Mouse (Mus musculus): ENCODE results near the gene Slu7.

The Slu7 gene

GRCm38 (mm10) chr11:43433254-43434023, at the start of gene Slu7:
Gene Slu7, plus strand, starts transcription at chr11:43433744.
- CTCF ChIA-PET = interaction anchor here (0.6 kb wide), 1 partner anchor 82 kb away, joined by 8 read pairs; no protein-coding TSS in a partner anchor

DNA sequence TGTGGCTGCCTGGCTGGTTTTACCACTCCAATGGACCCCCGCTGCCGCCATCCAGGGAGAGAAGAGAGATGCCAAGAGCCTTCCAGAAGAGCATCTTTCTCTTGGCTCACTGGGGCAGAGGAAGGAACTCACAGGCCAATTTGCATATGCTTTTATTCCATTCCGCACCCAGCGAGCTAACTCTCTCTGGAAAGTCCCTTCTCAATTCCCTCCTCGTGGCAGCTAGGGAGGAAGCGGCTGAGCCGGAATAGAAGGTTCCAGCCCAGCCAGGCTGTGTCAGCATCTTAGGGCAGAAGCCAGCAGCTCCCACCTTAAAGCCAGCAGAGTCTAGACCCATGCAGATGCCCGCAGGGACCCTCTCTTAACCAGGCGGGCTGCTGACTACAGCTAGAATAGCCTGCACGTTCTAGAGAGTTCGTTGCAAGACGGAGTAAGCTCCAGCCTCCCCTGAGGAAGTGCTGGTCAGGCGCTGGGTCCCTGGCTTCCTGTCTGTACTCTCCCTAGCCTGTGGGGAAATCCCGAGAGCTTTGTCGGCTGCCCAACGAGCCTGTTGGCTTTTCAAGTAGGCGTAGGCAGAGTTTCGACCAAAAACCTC, 48.4 kb upstream of the Slu7 start:
- CTCF ChIA-PET = interaction anchor here (1.1 kb wide), 1 partner anchor 27 kb away, joined by 5 read pairs; no protein-coding TSS in a partner anchor

DNA sequence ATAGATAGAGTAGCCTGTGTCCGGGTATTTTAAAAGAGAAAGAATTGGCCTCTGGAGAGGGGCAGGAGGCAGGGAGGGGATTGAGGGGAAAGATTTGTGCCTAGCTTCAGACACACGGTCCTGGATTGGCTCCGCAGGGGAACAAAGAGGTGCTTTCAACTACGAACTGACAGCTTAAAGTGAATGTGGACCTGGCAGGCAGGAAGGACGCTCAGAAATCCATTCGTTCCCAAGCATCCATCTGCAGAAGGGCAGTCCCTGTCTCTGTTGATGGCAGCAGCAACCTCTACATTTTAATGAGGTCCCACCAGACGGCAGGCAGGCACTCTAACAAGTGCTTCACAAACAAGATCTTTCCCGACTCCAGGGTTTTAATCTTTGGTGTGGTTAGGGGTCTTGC, 47.8 kb upstream of the Slu7 start:
- CTCF ChIA-PET = interaction anchor here (1.1 kb wide), 1 partner anchor 27 kb away, joined by 5 read pairs; no protein-coding TSS in a partner anchor

DNA sequence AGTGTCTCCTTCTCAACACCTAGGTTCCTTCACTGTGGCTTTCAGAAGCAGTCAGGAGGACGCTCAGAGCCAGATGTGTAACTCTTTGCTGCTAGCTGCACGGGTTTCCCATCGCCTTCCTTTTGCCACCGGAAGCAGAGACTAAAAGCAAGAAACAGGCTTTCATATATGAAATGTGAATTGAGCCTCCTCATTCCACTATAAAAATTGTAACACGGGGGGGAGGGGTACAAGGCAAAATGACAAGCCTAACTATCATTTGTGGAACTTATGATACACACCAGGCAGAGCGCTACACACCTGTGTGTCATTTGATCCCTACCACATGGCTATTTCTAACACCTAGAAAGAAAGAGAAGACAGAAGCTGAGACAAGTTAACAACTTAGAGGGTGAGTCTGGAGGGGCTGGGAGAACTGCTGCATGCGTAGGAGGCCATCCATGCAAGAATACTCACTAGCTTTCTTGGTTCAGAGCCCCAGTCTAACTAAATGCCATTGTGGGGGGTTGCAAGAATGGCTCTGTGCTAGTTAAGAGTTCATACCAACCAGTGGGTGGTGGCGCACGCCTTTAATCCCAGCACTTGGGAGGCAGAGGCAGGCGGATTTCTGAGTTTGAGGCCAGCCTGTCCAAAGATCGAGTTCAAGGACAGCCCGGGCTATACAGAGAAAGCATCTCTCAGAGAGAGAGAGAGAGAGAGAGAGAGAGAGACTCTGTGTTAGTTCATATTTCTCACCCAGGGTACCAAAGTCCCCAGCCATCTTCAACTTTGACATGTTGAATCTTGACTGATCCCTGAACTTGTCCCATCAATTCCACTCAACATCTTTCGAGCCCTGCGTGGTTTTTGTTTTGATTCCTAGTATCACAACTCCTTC, 46.3 kb upstream of the Slu7 start:
- CTCF ChIA-PET = interaction anchor here (0.6 to 0.7 kb wide), 3 partner anchors 9 to 77 kb away, joined by 3 to 5 read pairs (median 4); no protein-coding TSS in a partner anchor

DNA sequence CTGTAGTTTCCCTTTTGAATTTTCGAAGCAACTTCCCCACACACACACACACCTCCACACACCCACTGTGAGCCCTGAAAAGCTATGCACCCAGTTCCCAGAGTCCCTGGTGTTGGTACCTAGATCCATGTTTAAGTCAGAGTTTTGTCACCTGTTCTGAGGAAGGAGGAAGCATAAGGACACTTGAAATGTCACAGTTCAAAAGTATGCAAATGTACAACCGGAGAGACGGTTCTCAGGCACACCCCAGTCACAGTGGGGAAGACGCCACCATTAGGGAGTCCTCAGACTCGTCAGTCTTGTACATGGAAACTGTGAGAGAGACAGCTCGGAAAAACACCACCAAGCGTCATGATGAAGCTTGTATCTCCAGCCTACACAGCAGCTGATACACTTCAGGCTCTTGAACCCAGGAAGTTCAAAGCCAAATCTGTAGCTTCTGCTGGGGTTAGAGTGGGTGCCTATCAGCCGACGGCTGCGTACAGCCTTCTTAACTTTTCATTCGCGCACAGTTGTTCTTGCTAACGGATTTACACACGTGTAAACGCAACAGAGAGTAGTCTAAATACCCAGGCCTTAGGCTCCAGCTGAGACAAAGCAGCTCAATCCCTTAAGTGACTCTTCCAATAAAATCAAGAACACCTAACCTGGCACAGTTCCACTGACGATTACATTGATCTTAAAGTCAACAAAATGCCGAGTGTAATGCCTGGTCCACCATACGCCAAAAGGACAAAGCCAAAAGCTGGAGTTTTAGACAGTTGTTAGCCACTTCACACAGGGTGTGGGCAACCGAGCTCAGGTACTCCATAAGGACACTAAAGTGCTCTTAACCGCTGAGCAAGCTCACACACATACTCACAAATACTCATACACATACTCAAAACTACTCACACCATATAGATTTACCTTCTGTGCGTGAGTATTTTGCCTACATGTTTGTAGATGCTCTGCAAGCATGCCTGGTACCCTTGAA, 45.1 kb upstream of the Slu7 start:
- CTCF ChIA-PET = interaction anchor here (0.6 kb wide), 1 partner anchor 34 kb away, joined by 4 read pairs; no protein-coding TSS in a partner anchor

DNA sequence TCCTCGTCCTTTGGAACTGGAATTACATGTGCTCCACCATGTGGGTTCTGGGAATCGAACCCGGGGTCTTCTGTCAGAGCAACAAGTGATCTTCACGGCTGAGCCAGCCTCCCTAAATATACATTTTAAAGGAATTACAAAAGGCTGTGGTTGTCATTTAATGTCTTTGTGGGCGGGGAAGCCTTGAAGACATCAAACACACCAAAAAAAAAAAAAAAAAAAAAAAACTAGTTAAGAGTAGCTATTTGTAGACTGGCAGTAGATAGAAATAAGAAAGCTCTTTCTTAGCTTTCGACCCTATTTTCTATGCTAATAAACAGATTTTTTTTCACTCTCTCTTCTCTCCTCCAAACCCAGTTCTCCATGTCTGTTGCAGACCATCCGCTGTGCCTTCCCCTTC, 44.4 kb upstream of the Slu7 start:
- CTCF ChIA-PET = no interaction called here

DNA sequence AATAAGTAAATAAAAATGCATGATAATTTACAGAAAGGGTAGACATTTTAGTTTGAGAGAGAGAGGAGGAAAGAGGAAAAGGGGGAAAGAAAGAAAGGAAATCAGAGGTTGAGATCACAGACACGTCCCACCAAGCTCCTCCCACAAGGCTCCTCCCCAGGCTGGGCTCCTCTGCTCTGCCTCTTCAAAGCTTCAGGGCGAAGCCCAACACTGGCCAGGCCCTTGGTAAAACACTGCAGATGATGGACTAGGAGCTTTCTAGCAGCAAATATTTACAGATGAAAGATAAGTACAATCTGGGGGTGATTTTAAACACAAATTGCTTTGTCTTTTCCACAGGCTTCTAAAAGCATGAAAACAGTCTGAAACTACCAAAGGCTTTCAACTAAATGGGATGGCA, 40.8 kb upstream of the Slu7 start:
- CTCF ChIA-PET = no interaction called here

DNA sequence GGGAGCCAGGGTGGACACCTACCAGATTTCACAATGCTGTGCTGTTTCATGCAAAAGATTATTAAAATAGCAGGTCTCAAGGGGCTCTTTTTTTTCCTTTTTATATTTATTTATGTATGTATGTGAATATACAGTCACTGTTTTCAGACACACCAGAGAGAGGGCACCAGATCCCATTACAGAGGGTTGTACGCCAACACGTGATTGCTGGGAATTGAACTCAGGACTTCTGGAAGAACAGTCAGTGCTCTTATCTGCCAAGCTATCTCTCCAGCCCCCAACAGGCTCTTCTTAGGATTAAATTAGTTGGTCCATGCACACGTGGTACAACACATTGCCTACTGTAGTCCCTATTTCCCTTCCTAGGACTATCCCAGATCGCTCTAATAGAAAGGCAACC, 40.2 kb upstream of the Slu7 start:
- CTCF ChIA-PET = no interaction called here

DNA sequence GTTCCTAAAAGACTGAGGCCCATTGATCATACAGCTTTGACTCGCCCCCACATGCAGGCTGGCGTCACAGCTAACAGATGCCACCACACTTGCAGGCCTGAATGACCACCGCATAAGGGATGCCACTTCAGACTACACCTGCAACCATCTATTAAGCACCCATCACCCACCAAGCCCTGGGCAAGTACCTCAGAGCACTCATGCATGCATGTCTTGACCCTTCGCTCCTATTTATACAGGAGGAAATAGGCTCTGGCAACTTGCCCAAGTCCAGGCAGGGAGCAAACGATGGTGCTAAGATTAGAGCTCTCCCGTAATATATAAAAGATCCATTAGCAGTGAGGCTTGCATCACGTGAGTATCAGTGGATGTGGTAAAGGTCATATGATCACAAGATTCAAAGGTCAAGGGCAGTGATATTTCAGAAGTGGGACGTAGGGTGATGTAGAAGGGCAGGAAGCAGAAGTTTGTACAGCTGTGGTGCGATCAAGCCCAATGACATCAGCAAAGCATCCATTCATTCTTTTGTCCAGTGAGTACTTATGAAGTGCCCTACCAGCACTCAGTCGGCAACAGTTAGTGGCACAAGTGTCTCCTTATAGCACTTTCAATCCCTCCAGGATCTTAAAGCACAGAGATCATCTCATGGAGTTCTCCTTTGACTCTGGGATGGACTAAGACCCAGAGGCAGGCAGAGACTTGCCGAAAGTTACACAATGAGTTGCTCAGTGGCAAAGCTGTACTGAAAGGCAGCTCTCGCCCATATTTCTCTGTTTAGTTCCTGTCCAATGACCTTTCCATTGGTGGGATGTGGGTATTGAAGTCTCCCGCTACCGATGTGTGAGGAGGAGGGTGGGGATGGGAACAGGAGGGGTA, 38.2 kb upstream of the Slu7 start:
- CTCF ChIA-PET = no interaction called here

GRCm38 (mm10) chr11:43396246-43396645, 37.3 kb upstream of the Slu7 start:
- CTCF ChIA-PET = no interaction called here

GRCm38 (mm10) chr11:43396672-43397071, 36.9 kb upstream of the Slu7 start:
- CTCF ChIA-PET = no interaction called here

GRCm38 (mm10) chr11:43399297-43399696, 34.2 kb upstream of the Slu7 start:
- CTCF ChIA-PET = interaction anchor here (0.7 to 1.0 kb wide), 3 partner anchors 11 to 143 kb away, joined by 3 to 4 read pairs (median 3); no protein-coding TSS in a partner anchor

DNA sequence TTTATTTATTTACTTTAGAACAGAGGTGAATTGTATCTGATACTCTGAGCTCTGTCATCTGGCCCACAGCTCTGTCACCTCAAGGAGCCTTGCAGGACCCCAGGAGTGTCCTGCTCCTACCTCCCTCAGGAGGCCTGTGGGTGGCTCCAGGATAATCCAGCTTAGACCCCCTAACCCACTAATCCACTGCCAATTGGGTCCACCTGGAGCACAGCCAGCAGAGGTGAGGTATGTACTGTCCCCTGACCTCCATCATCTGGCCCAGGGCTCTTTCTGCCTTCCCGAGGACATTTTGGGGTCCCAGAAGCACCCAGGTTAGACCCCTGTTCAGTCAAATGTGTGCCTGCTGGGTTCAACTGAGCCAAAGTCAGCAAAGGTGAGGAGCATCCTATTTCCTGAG, 33.4 kb upstream of the Slu7 start:
- CTCF ChIA-PET = no interaction called here

DNA sequence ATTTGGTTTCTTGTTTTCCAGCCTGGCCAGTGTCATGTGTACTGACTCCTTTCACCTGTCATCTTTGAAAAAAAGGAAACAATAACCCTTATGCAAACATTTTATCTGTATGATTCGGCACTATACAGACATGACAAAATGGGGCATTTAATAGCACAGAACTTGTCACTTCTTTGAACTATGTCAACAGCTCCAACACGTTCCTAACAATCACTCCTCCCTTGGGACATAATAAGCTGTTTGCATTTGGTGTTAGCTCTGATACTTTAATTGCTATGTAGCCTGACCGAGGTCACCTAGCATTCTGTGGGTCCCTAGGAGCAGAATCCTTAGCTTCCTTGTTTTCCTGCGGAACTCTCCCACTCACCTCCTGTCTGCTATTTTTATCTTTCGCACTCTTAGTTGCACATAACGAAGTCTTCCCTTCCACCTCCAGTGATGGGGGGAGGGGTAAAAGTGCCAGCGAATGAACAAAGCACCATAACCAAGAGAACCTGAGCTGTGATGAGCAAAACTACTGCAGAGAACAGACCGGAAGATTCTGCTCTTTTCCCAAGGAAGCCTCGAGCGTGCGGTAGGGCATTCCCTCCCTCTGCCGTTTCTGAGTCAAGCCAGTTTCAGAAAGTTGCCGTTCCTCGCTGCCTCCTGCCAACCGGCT, 29.3 kb upstream of the Slu7 start:
- CTCF ChIA-PET = no interaction called here

GRCm38 (mm10) chr11:43408888-43409287, 24.7 kb upstream of the Slu7 start:
- CTCF ChIA-PET = interaction anchor here (0.9 kb wide), 1 partner anchor 8 kb away, joined by 3 read pairs; no protein-coding TSS in a partner anchor

DNA sequence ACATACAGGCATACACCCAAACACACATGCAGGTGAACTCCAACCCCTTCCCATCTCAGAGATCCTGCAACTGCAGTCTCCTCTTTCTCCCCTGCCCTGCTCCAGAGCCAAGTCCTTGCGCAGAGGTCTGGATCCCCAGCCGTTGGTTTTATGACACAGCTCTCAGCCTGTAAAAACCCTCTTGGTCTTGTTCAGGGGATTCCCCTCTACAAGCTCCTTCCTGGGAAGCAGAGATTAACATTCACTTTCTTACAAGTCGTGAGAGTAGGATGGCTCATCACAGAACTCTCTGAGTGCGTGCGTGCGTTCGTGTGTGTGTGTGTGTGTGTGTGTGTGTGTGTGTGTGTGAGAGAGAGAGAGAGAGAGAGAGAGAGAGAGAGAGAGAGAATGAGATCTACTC, 23.3 kb upstream of the Slu7 start:
- CTCF ChIA-PET = interaction anchor here (0.7 kb wide), 1 partner anchor 11 kb away, joined by 4 read pairs; no protein-coding TSS in a partner anchor

DNA sequence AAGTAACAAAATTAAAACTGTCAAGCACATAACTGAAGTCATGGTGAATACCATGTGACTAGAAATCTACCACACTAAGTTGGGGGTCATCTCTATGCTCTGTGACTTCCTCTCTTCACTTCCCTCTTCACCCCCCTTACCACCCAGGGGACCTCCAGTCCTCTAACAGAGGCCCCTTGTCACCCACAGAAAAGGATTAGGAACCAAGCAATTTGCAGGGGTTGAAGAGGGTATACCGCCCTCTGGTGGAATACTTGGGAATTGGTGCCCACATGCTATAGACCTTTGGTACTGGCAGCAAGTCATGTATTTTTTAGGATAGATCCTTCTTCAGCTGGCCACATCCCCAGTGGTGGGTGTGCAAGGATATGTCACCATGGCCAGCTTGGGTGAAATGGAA, 22.1 kb upstream of the Slu7 start:
- CTCF ChIA-PET = interaction anchor here (0.6 kb wide), 1 partner anchor 54 kb away, joined by 13 read pairs; no protein-coding TSS in a partner anchor

DNA sequence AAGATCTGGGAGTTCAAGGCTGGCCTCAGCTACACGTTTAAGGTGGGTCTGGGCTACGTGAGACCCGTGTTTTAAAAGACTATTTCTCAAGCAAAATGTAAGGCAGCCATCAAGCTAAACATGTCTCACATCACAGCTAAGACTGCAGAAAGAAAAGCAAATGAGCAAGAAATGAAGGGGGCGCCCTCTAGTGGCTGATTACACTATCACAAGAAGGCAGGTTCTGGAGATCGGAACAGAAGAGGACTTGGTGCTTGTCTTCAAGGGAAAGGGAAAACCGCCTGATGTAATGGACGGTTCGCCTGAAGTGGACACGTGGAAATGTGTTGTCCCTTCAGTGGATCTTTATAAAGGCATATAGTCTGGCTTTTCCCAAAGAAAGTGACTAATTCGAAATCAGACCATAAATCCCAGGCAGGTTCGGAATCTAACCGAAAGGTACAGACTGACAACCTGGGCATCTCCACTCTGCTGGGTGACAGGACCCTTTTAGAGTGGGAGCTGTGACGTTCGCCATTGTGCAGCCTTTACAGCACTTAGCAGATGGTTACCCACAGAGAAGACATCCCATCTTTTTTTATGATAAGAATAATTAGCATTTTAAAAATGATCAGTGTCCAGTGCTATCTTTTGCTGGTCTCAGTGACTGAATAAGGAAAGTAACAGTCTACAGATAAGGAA, 20.6 kb upstream of the Slu7 start:
- CTCF ChIA-PET = interaction anchor here (0.6 to 1.0 kb wide), 2 partner anchors 28 to 62 kb away, joined by 4 to 5 read pairs; no protein-coding TSS in a partner anchor

Measured in spleen, embryonic (tissue).